Mouse (Mus musculus) heart, postnatal 0 days (tissue): ENCODE results near the gene Mfsd4b5.

Source experiments
- CTCF ChIP-seq: IDR thresholded peaks from 2 replicates; pipeline ENCODE4 v1.5.1; 2016; ENCODE audit warnings: antibody characterized with exemption, control low read depth, low read depth
- EP300 ChIP-seq: IDR thresholded peaks from 2 replicates; pipeline ENCODE4 v1.6.1; 2016; ENCODE audit warnings: antibody characterized with exemption, low read depth

GRCm38 (mm10) chr10:39974982-39975381 is 11.5 kb downstream of the Mfsd4b5 start:
- TF ChIP-seq CTCF: no peak
- no peak for TF ChIP-seq EP300
